Mouse (Mus musculus) kidney, adult 2 months (tissue): ENCODE measurements at regions not wholly inside any gene's neighbourhood (a gene's known extent, or its start where the extent isn't known, plus 50 kb on each side); places are given as distances from the start of the nearest gene placed in this dataset.

ENCODE experiments used
- CTCF ChIP-seq: fragments of 200-500 bp; conservative IDR thresholded peaks from 2 replicates; pipeline ENCODE4 v1.5.1; 2011; ENCODE audit warnings: low read depth, mild to moderate bottlenecking, control low read depth, low read length, moderate library complexity, mixed read lengths; ENCODE audit not compliant: insufficient read depth, insufficient read length
- POLR2A ChIP-seq: fragments of 200-500 bp; IDR thresholded peaks from one replicate; pipeline ENCODE4 v1.6.1; 2011; ENCODE audit warnings: low read depth, low read length, control low read depth

DNA sequence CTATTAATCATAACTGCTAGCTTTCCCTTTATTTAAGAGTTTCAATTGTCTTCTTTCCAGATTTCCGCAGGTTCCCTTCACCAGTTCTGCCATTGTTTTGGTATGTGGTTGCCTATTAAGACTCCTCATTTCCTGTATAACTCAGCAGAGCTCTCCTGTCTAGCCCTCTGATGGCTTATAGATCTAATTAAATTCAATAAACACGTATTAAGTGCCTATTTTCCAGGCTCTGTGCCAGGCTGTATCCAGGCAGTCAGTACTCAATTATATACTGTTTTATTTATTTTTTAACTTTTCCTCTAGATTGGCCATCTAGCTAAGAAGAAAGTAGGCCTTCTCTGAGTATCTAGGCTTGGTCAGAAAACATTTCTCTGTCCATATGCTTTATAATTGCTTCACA is 192.0 kb upstream of the Hhip start:
- TF ChIP-seq CTCF (no peak), POLR2A (no peak)
